Mouse (Mus musculus) limb, embryonic 10.5 days (tissue): Measurements from ENCODE around the gene Serpina9. TPM values are rescaled to one million over a fixed set of nuclear protein-coding genes. Genes with fewer than 3 reads are reported as not detected.
"Not testable (repeated sequence)": the region's sequence is repeated elsewhere in the genome, so short reads cannot be mapped to it uniquely, and the experiment has no call there.

ENCODE experiments used
- DNase-seq: peaks from one replicate; pipeline ENCODE4 v3.0.0-alpha.2; 2017; ENCODE audit warnings: low spot score
- H3K27ac ChIP-seq: fragments of 300-500 bp; sonication (generic); 2 replicates; pipeline ENCODE4 v1.5.1; 2016; ENCODE audit warnings: mild to moderate bottlenecking
- H3K27me3 ChIP-seq: fragments of 300-500 bp; sonication (generic); 2 replicates; pipeline ENCODE4 v1.6.1; 2016; ENCODE audit warnings: low read depth, mild to moderate bottlenecking; ENCODE audit not compliant: poor library complexity, severe bottlenecking
- H3K36me3 ChIP-seq: fragments of 300-500 bp; sonication (generic); 2 replicates; pipeline ENCODE4 v1.6.1; 2016; ENCODE audit warnings: mild to moderate bottlenecking, moderate library complexity
- H3K4me1 ChIP-seq: fragments of 300-500 bp; sonication (generic); 2 replicates; pipeline ENCODE4 v1.6.1; 2016
- H3K4me3 ChIP-seq: fragments of 300-500 bp; sonication (generic); 2 replicates; pipeline ENCODE4 v1.5.1; 2016; ENCODE audit warnings: mild to moderate bottlenecking, moderate library complexity
- H3K9me3 ChIP-seq: fragments of 300-500 bp; sonication (generic); replicated peaks from 2 replicates; pipeline ENCODE4 v1.6.1; 2016; ENCODE audit warnings: mild to moderate bottlenecking
- WGBS: fragments of 180-500 bp; shearing (Covaris S2); methylation state at CpG from one replicate; pipeline ENCODE4 v1.1.7; 2016; 5-methylcytosine and 5-hydroxymethylcytosine counted together
- polyA plus RNA-seq: library from polyadenylated mRNA; unstranded; fragments of >200 nt; fragmentation: Nextera tagmentation; extraction: Ambion mirVana; gene quantifications from 2 replicates; pipeline ENCODE4 v1.2.1, GENCODE M21; 2016

Gene Serpina9
- polyA plus RNA-seq, 1 experiment from 2014 or later, result not detected

- DNase-seq, H3K9me3 ChIP-seq, H3K4me3 ChIP-seq, H3K27me3 ChIP-seq, H3K4me1 ChIP-seq, H3K27ac ChIP-seq, H3K36me3 ChIP-seq: not testable (repeated sequence)
- 78% methylated on average over 3 of the region's 3 CpGs for WGBS
Observed at GRCm38 (mm10) chr12:103952972-103953371, 60.6 kb downstream of the Serpina9 start.

GRCm38 (mm10) chr12:103946243-103946642, 67.3 kb downstream of the Serpina9 start:
- no peaks in the 10 kb centered on the region for H3K36me3 ChIP-seq
- no peak for DNase-seq
- H3K4me1 ChIP-seq, result no peaks in the 10 kb centered on the region
- H3K27me3 ChIP-seq, result no peaks in the 10 kb centered on the region
- no peaks in the 10 kb centered on the region; the same call in 1 of the 2 replicates for H3K9me3 ChIP-seq
- no peak overlapping the region for H3K4me3 ChIP-seq
- H3K27ac ChIP-seq, result no peak overlapping the region
- 90% methylated on average over 4 of the region's 4 CpGs for WGBS

Other genes starting within 250 kb of the Serpina9 start
- gene Serpina1d, start 240.2 kb downstream of the Serpina9 start, polyA plus RNA-seq, result not detected in 2 replicates
- 0.19 TPM in 1 of 2 replicates, not detected in the other for gene Serpina1b, start 183.4 kb downstream of the Serpina9 start, polyA plus RNA-seq
- 0.20 TPM in 1 of 2 replicates, not detected in the other for gene Serpina1a, start 150.2 kb downstream of the Serpina9 start, polyA plus RNA-seq
- gene Serpina1c, start 108.9 kb downstream of the Serpina9 start, polyA plus RNA-seq, result not detected in 2 replicates
- gene Serpina1e, start 54.8 kb downstream of the Serpina9 start, polyA plus RNA-seq, result not detected in 2 replicates
- gene Serpina11, start 23.8 kb downstream of the Serpina9 start, polyA plus RNA-seq, result not detected in 2 replicates
- gene Serpina12, start 30.7 kb upstream of the Serpina9 start, polyA plus RNA-seq, result not detected in 2 replicates
- not detected in 2 replicates for gene Serpina5, start 87.4 kb upstream of the Serpina9 start, polyA plus RNA-seq
- gene Serpina3a, start 99.0 kb upstream of the Serpina9 start, polyA plus RNA-seq, result not detected in 2 replicates
- gene Serpina3b, start 114.2 kb upstream of the Serpina9 start, polyA plus RNA-seq, result not detected in 2 replicates
- gene Serpina3c, start 140.1 kb upstream of the Serpina9 start, polyA plus RNA-seq, result 0.09 TPM in 1 of 2 replicates, not detected in the other
- not detected in 2 replicates for gene Serpina3f, start 200.8 kb upstream of the Serpina9 start, polyA plus RNA-seq
- gene Serpina3g, start 222.5 kb upstream of the Serpina9 start, polyA plus RNA-seq, result 0.13 TPM in 1 of 2 replicates, not detected in the other
- gene Serpina3i, start 249.4 kb upstream of the Serpina9 start, polyA plus RNA-seq, result 0.14 and 0.39 TPM in 2 replicates